Mouse (Mus musculus) thymus, adult 2 months (tissue): Measurements from ENCODE around the gene Lhfpl2.

ENCODE experiments used
- CTCF ChIP-seq: fragments of 200-500 bp; IDR thresholded peaks from 2 replicates; pipeline ENCODE4 v1.5.1; 2012; ENCODE audit warnings: mild to moderate bottlenecking, control low read depth, low read length, moderate library complexity, borderline replicate concordance; ENCODE audit not compliant: control insufficient read depth, poor library complexity, insufficient read depth; ENCODE audit errors: extremely low read depth
- POLR2A ChIP-seq: fragments of 200-500 bp; IDR thresholded peaks from 2 replicates; pipeline ENCODE4 v1.6.1; 2012; ENCODE audit warnings: mild to moderate bottlenecking, low read length, control low read depth, moderate library complexity; ENCODE audit not compliant: control insufficient read depth, poor library complexity, insufficient read depth; ENCODE audit errors: extremely low read depth

DNA sequence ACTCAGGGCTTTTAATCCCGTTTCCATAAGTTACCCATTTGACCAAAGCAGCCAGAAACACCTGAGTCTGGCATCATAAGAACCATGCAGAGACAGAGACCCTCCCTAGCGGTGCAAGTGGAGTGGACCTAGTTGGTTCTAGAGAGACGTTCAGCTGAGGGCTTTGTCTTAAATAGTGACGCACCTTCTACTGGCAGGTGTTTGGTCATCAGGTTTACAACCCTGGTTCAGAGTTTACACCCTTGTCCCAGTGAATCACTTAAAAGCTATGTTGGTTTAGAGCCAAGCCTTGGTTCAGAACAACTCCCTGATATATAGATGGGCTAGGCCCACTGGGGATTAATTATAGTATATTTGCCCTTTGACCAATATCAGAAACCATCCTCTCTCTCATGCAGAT, 135.6 kb downstream of the Lhfpl2 start:
- TF ChIP-seq CTCF, result no peak
- TF ChIP-seq POLR2A, result no peak
